Mouse (Mus musculus): ENCODE measurements around the gene Ptprg. TPM values are rescaled to one million over a fixed set of nuclear protein-coding genes. Genes with fewer than 3 reads are reported as not detected.

Ptprg gene
- 30.7 TPM for polyA plus RNA-seq (2014; fragmentation: Illumina TruSeq; extraction: RNeasy Lipid Tissue Mini Kit (QIAGEN cat#74804); ENCODE audit: low read depth, low replicate concordance)

GRCm38 (mm10) chr14:11553273-11553665, at the start of gene Ptprg:
Gene Ptprg, plus strand, starts transcription at chr14:11553532.

GRCm38 (mm10) chr14:12283641-12284040, 730.3 kb downstream of the Ptprg start, which contains the start of gene Gm49355:
Gene Gm49355, plus strand, starts transcription at chr14:12283976.

GRCm38 (mm10) chr14:12284141-12284912, 731.0 kb downstream of the Ptprg start, which contains the start of gene 3830406C13Rik:
Gene 3830406C13Rik, plus strand, starts transcription at chr14:12284173.

Other genes starting within 250 kb of the Ptprg start
- 1.6 TPM for gene Gm3839, start 196.8 kb upstream of the Ptprg start, polyA plus RNA-seq (2014; fragmentation: Illumina TruSeq; extraction: RNeasy Lipid Tissue Mini Kit (QIAGEN cat#74804); ENCODE audit: low read depth, low replicate concordance)